Mouse (Mus musculus): ENCODE measurements around the gene Zswim1.

- TF ChIP-seq CTCF (IDR thresholded peaks at IDR 0.05; ENCODE audit: low read depth, low read length) (peak; percentile 75), POLR2A (IDR thresholded peaks at IDR 0.05; ENCODE audit: extremely low read depth, insufficient read depth, low read length) (no peak)
Observed at GRCm38 (mm10) chr2:164867566-164867965, 45.1 kb downstream of the Zswim1 start.

All from liver, adult 2 months (tissue).